Mouse (Mus musculus) MEL (cell line): ENCODE results near the gene Psen2.

Experiments
- CTCF ChIP-seq, 3 experiments: IDR thresholded peaks in 2 of 3; conservative IDR thresholded peaks in 1 of 3; 2 replicates each; pipeline ENCODE4 v1.5.1; 2011 to 2012; ENCODE audit warnings: low read length in 3 of 3, low read depth in 2 of 3, mild to moderate bottlenecking in 2 of 3, improper control_type of control experiment in 1 of 3, inconsistent platforms in 1 of 3, mixed read lengths in 1 of 3, moderate library complexity in 1 of 3; ENCODE audit not compliant: control insufficient read depth in 1 of 3, insufficient read depth in 1 of 3, poor library complexity in 1 of 3, severe bottlenecking in 1 of 3
- E2F4 ChIP-seq: IDR thresholded peaks from 2 replicates; pipeline ENCODE4 v1.6.1; 2011; ENCODE audit warnings: low read depth, low read length, improper control_type of control experiment, borderline replicate concordance
- EP300 ChIP-seq, 2 experiments: IDR thresholded peaks; 2 replicates each; pipeline ENCODE4 v1.6.1; 2011; ENCODE audit warnings: improper control_type of control experiment in 2 of 2, low read length in 2 of 2, low read depth in 1 of 2, mild to moderate bottlenecking in 1 of 2
- JUND ChIP-seq: IDR thresholded peaks from 2 replicates; pipeline ENCODE4 v1.6.1; 2011; ENCODE audit warnings: low read depth, mild to moderate bottlenecking, improper control_type of control experiment, low read length
- MAX ChIP-seq: IDR thresholded peaks from 2 replicates; pipeline ENCODE4 v1.6.1; 2011; ENCODE audit warnings: low read length, improper control_type of control experiment
- POLR2A ChIP-seq, 2 experiments: IDR thresholded peaks; 2 replicates each; pipeline ENCODE4 v1.6.1; 2011 to 2012; ENCODE audit warnings: low read length in 2 of 2, mild to moderate bottlenecking in 2 of 2, control low read depth in 1 of 2, improper control_type of control experiment in 1 of 2, low read depth in 1 of 2, moderate library complexity in 1 of 2; ENCODE audit not compliant: control insufficient read depth in 1 of 2, insufficient read depth in 1 of 2, poor library complexity in 1 of 2
- ZNF384 ChIP-seq: IDR thresholded peaks from 2 replicates; pipeline ENCODE4 v1.6.1; 2012; ENCODE audit warnings: low read depth, mild to moderate bottlenecking, inconsistent platforms, low read length, improper control_type of control experiment

GRCm38 (mm10) chr1:180263364-180263997 lies at the start of gene Psen2:
- peak; percentile 58; the same call in 1 of the 2 replicates for TF ChIP-seq JUND
- TF ChIP-seq POLR2A (IDR thresholded peaks at IDR 0.05; ENCODE audit: control insufficient read depth in 1 of 2, insufficient read depth in 1 of 2, low read depth in 1 of 2, low read length in 2 of 2, poor library complexity in 1 of 2), result no peak
- TF ChIP-seq E2F4, result no peak
- TF ChIP-seq MAX, result no peak
- peak; percentile 68 for TF ChIP-seq ZNF384
- peak in 1 of 2 experiments; percentile 73; a peak in 3 of 4 replicates for TF ChIP-seq EP300 (IDR thresholded peaks at IDR 0.05; ENCODE audit: low read depth in 1 of 2, low read length in 2 of 2)
- TF ChIP-seq CTCF (IDR thresholded peaks at IDR 0.05 in 2 of 3, conservative IDR thresholded peaks at IDR 0.05 in 1 of 3; ENCODE audit: control insufficient read depth in 1 of 3, insufficient read depth in 1 of 3, low read depth in 2 of 3, low read length in 3 of 3, poor library complexity in 1 of 3, severe bottlenecking in 1 of 3), result peak; percentile 69 to 81 (median 76)
